Mouse (Mus musculus): ENCODE measurements at regions not wholly inside any gene's neighbourhood (a gene's known extent, or its start where the extent isn't known, plus 50 kb on each side); places are given as distances from the start of the nearest gene placed in this dataset.

DNA sequence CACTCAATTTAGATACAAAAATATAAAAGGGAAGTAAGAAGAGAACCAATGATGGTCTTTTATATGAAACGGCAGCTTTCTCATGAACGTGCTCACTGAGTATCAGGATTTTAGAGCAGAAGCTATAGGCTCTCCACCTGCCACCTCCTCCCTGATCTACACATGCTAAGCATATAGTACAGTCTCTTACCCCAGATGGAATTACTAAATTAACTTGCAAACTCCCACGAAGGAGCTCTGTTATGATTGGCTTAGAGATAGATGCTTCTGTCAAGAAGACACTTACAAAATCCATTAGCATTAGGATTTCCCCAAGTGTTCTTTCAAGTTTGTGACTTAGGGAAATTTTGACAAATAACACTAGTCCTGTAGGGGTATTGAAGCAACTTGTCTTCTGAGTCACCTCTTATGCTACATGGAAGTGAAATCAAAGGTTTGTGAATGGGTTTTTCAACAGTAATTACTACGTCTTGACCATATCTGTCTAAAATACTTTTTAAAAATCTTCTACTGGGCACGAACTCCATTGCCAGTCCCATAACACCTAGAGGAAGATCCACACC lies 60.6 kb downstream of the Crygs start:
- 87% methylated on average over 5 of the region's 5 CpGs for WGBS
- Histone ChIP-seq H3K27ac (ENCODE audit: low read length) (no peak overlapping the region), H3K4me3 (replicated peaks; ENCODE audit: low read length) (no peak overlapping the region), H3K36me3 (ENCODE audit: control insufficient read depth, insufficient read depth) (no peaks in the 10 kb centered on the region), H3K9ac (replicated peaks; ENCODE audit: low read depth, low read length) (no peak overlapping the region), H3K4me2 (ENCODE audit: low read length) (no peak overlapping the region), H3K9me3 (ENCODE audit: control insufficient read depth, low read length) (no peaks in the 10 kb centered on the region), H3K27me3 (replicated peaks; ENCODE audit: control insufficient read depth, insufficient read depth, low read length) (no peaks in the 10 kb centered on the region), H3K4me1 (replicated peaks; ENCODE audit: control insufficient read depth, insufficient read depth, low read length) (no peaks in the 10 kb centered on the region)
- no peak for ATAC-seq

DNA sequence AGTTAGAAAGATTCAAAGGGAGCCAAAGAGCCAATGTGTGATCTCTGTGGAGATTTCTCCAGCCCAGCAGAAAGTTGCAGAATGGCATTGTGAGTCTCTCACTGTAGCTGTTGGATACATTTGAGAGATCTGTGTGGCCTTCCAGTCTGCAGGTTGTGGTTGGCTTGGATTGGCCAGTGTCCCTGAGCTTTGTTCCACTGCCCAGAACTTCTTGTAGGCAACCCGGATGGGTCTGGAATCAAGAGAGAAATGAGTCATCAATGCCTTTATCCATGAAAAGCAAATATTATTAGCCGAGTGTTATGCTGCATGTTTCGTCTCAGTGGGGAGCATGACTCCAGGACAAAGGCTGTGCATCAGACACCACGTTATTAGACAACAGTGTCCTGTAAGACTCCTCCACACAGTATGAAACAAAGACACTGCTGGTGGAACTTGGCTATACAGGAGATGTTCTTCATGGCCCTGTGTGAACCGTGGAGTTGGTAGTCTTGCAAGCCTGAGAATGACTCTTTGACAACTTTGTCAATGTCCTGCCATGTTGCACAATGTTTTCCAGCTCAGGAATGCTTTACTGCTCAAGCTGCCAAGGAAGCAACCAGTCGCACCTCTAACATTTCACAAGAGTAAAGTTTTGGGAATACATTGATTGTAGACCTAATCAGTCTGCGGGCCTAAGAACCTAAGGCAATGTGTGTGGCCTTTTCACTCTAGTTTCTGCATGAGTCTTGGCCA lies 67.1 kb downstream of the Crygs start:
- Histone ChIP-seq H3K4me1 (replicated peaks; ENCODE audit: control insufficient read depth, insufficient read depth, low read length) (no peaks in the 10 kb centered on the region), H3K27me3 (replicated peaks; ENCODE audit: control insufficient read depth, insufficient read depth, low read length) (no peaks in the 10 kb centered on the region), H3K4me3 (replicated peaks; ENCODE audit: low read length) (no peak overlapping the region), H3K9me3 (ENCODE audit: control insufficient read depth, low read length) (no peaks in the 10 kb centered on the region), H3K36me3 (ENCODE audit: control insufficient read depth, insufficient read depth) (no peaks in the 10 kb centered on the region), H3K27ac (ENCODE audit: low read length) (no peak overlapping the region), H3K4me2 (ENCODE audit: low read length) (no peak overlapping the region), H3K9ac (replicated peaks; ENCODE audit: low read depth, low read length) (no peak overlapping the region)
- WGBS, result 86% methylated on average over 7 of the region's 7 CpGs
- ATAC-seq, result no peak

DNA sequence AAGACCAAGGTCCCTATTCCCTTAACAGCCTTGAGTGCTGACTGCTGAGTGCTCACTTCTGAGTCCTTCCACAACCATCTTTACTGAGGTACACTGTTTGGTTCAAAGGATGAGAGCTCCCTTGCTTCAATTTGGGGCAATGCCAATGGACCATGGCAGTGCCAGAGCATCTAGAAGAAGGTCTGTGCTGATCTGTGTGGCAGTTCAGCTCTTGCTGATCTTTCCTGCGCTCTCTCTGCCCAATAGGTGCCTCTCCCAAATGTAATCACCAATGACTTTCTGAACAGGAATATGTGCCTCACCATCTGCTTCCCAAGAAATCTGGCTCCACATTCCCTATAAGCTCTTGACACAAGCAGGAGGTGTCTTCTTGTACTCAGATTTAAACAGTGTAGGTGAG lies 67.9 kb downstream of the Crygs start:
- no peak overlapping the region for H3K27ac ChIP-seq (ENCODE audit: low read length)
- 84% methylated on average over 1 of the region's 1 CpGs for WGBS
- no peaks in the 10 kb centered on the region for H3K36me3 ChIP-seq (ENCODE audit: control insufficient read depth, insufficient read depth)
- no peak for ATAC-seq
- H3K27me3 ChIP-seq (replicated peaks; ENCODE audit: control insufficient read depth, insufficient read depth, low read length), result no peaks in the 10 kb centered on the region
- no peak overlapping the region for H3K9ac ChIP-seq (replicated peaks; ENCODE audit: low read depth, low read length)
- no peak overlapping the region for H3K4me2 ChIP-seq (ENCODE audit: low read length)
- H3K9me3 ChIP-seq (ENCODE audit: control insufficient read depth, low read length), result no peaks in the 10 kb centered on the region
- H3K4me1 ChIP-seq (replicated peaks; ENCODE audit: control insufficient read depth, insufficient read depth, low read length), result no peaks in the 10 kb centered on the region
- H3K4me3 ChIP-seq (replicated peaks; ENCODE audit: low read length), result no peak overlapping the region

DNA sequence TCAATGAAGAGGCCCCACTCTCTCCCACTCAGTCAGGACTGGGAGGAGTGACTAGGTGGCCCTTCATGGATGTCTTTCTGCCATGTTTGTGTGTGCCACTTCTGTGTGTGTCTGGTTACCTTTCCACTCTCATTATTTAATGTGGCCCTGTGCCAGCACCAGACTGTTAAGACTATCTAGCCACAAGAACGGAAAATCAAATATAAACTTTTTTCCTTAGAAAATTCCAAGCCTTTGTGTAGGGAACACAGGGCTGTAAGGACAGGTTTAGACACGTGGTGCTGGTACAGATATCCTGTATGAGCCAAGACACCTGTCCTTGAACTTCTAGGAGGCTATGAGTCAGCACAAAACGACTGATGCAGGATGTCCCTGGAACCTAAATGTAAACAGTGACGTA lies 69.9 kb downstream of the Crygs start:
- Histone ChIP-seq H3K4me3 (replicated peaks; ENCODE audit: low read length) (no peak overlapping the region), H3K4me2 (ENCODE audit: low read length) (no peak overlapping the region), H3K27me3 (replicated peaks; ENCODE audit: control insufficient read depth, insufficient read depth, low read length) (no peaks in the 10 kb centered on the region), H3K27ac (ENCODE audit: low read length) (no peak overlapping the region), H3K9ac (replicated peaks; ENCODE audit: low read depth, low read length) (no peak overlapping the region), H3K4me1 (replicated peaks; ENCODE audit: control insufficient read depth, insufficient read depth, low read length) (no peaks in the 10 kb centered on the region), H3K9me3 (ENCODE audit: control insufficient read depth, low read length) (no peaks in the 10 kb centered on the region), H3K36me3 (ENCODE audit: control insufficient read depth, insufficient read depth) (no peaks in the 10 kb centered on the region)
- 74% methylated on average over 4 of the region's 4 CpGs for WGBS
- no peak for ATAC-seq

DNA sequence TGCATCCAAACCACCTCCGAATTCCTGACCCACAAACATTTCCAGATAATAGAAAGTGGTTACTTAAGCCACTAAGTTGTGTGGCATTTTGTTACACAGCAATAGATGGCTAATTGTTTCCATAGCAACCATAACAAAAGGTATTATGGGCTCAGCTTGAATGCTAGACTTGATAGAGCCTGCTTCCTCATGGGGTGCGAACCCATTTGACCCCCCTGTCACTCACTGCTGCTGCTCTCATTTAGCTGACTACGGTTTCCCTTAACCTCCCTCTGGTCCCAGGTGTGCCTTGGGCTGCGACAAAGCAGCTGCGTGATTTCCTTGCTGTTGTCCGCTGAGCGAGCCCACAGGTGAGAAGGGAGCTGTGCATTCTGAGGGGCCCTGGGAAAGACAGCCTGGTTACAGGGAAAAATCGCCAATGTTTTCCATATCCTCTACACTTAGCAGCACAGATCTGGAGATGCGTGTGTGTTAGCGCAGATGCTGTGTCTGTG lies 76.8 kb downstream of the Crygs start:
- no peak overlapping the region for H3K27ac ChIP-seq (ENCODE audit: low read length)
- H3K4me2 ChIP-seq (ENCODE audit: low read length), result no peak overlapping the region
- H3K27me3 ChIP-seq (replicated peaks; ENCODE audit: control insufficient read depth, insufficient read depth, low read length), result no peaks in the 10 kb centered on the region; the same call in 1 of the 2 replicates
- no peak overlapping the region for H3K9ac ChIP-seq (replicated peaks; ENCODE audit: low read depth, low read length)
- H3K36me3 ChIP-seq (ENCODE audit: control insufficient read depth, insufficient read depth), result no peaks in the 10 kb centered on the region
- no peak overlapping the region for H3K4me3 ChIP-seq (replicated peaks; ENCODE audit: low read length)
- no peaks in the 10 kb centered on the region for H3K9me3 ChIP-seq (ENCODE audit: control insufficient read depth, low read length)
- H3K4me1 ChIP-seq (replicated peaks; ENCODE audit: control insufficient read depth, insufficient read depth, low read length), result no peaks in the 10 kb centered on the region; the same call in 1 of the 2 replicates
- WGBS, result 27% methylated on average over 10 of the region's 10 CpGs
- ATAC-seq, result peak; percentile 31; the same call in 1 of the 2 replicates

DNA sequence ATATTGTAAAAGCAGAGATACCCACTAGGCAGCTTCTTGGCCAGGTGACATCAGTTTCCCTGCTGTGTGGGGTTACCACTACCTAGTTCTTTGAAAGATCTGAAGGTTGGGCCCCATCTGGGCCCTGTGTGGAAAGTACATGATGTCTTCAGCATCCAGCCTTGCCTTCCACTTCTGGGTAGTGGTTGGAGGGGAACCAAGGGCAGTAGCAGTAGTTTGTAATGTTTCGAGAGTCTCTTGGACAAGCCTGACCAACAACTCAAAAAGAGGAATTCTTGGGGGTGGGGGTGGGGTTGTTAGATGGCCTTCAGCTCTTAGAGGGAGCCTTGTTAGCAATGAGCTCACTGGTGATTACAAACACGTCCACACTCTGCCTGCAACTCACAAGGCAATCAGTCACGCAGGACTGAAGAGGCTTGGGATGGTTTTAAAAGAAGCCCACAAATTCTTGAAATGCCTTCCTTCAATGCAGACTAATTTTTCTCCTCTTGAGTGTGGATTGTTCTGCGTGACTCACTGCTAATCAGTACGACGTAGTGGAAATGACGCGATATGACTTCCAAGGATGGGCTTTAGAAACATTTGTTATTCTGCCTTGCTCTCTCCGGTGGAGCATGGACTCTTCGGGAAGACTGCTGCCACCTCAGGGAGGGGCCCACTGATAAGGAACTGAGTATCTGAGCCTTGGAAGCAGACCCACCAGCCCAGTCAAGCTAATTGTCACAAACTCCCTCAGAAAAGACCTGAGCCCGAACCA lies 76.9 kb upstream of the Dgkg start:
- H3K36me3 ChIP-seq (ENCODE audit: control insufficient read depth, insufficient read depth), result no peaks in the 10 kb centered on the region
- WGBS, result 28% methylated on average over 11 of the region's 11 CpGs
- H3K9me3 ChIP-seq (ENCODE audit: control insufficient read depth, low read length), result no peaks in the 10 kb centered on the region
- H3K4me1 ChIP-seq (replicated peaks; ENCODE audit: control insufficient read depth, insufficient read depth, low read length), result no peaks in the 10 kb centered on the region; the same call in 1 of the 2 replicates
- ATAC-seq, result peak; percentile 40; the same call in 1 of the 2 replicates
- no peak overlapping the region for H3K27ac ChIP-seq (ENCODE audit: low read length)
- no peaks in the 10 kb centered on the region; the same call in 1 of the 2 replicates for H3K27me3 ChIP-seq (replicated peaks; ENCODE audit: control insufficient read depth, insufficient read depth, low read length)
- H3K9ac ChIP-seq (replicated peaks; ENCODE audit: low read depth, low read length), result no peak overlapping the region
- H3K4me3 ChIP-seq (replicated peaks; ENCODE audit: low read length), result no peak overlapping the region
- no peak overlapping the region for H3K4me2 ChIP-seq (ENCODE audit: low read length)

DNA sequence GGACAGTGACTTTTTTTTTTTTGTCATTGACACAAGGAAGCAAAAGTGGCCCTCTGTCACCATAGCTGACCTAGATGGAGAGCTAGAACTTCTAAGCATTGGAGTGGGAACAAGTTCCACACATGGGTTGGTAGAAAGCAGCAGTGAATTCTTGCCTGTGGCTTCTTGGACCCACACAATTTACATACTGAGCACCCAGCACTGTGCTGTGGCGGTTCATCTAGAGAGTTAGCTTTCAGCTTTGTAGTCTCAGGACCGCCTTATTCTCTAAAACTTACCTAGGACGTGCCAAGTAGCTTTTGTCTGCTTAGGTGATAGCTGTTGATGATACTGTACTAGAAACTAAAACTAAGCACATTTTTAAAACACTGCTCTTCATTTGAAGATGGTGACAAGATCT lies 72.1 kb upstream of the Dgkg start:
- Histone ChIP-seq H3K27me3 (replicated peaks; ENCODE audit: control insufficient read depth, insufficient read depth, low read length) (no peaks in the 10 kb centered on the region; the same call in 1 of the 2 replicates), H3K4me1 (replicated peaks; ENCODE audit: control insufficient read depth, insufficient read depth, low read length) (no peaks in the 10 kb centered on the region), H3K27ac (ENCODE audit: low read length) (no peak overlapping the region), H3K4me2 (ENCODE audit: low read length) (no peak overlapping the region), H3K9me3 (ENCODE audit: control insufficient read depth, low read length) (no peaks in the 10 kb centered on the region), H3K4me3 (replicated peaks; ENCODE audit: low read length) (no peak overlapping the region), H3K36me3 (ENCODE audit: control insufficient read depth, insufficient read depth) (no peaks in the 10 kb centered on the region), H3K9ac (replicated peaks; ENCODE audit: low read depth, low read length) (no peak overlapping the region)
- no peak for ATAC-seq
- WGBS, result 79% methylated on average over 3 of the region's 3 CpGs

DNA sequence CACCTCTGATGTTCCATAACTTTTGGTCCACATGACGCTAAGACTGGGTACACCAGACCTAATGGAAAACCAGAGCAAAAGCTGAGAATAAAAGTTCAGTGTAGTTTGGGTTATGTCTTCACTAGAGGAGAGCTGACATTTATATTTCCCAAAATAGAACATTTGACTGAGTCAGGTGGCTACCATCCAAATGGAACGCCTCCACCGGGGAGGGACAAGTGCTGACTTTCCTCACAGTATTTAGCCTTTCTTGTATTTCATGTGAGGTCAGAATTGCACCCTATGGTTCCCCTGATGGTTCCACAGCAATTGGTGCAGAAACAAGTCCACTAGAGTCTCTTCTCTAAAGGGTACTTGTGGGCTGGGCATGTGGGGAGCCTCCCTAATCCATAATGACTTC lies 68.2 kb upstream of the Dgkg start:
- no peak for ATAC-seq
- no peaks in the 10 kb centered on the region for H3K27me3 ChIP-seq (replicated peaks; ENCODE audit: control insufficient read depth, insufficient read depth, low read length)
- no peak overlapping the region for H3K27ac ChIP-seq (ENCODE audit: low read length)
- no peaks in the 10 kb centered on the region for H3K4me1 ChIP-seq (replicated peaks; ENCODE audit: control insufficient read depth, insufficient read depth, low read length)
- no peaks in the 10 kb centered on the region for H3K36me3 ChIP-seq (ENCODE audit: control insufficient read depth, insufficient read depth)
- 96% methylated on average over 3 of the region's 3 CpGs for WGBS
- no peak overlapping the region for H3K9ac ChIP-seq (replicated peaks; ENCODE audit: low read depth, low read length)
- H3K4me3 ChIP-seq (replicated peaks; ENCODE audit: low read length), result no peak overlapping the region
- no peak overlapping the region for H3K4me2 ChIP-seq (ENCODE audit: low read length)
- H3K9me3 ChIP-seq (ENCODE audit: control insufficient read depth, low read length), result no peaks in the 10 kb centered on the region

DNA sequence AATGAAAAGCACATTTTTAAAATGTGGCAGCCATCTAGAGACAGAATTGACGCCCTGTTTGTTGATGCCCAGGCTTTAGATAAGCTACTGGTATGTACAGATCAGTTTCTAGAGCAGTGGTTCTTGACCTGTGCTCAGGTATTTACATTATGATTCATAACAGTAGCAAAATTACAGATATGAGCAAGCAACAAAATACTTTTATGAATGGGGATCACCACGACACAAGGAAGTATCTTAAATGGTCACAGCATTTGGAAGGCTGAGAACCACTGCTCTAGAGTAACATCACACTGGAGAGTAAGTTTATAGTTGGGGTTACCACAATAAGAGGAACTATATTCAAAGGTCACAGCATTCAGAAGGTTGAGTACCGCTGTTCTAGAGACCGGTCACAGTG lies 66.3 kb upstream of the Dgkg start:
- Histone ChIP-seq H3K9me3 (ENCODE audit: control insufficient read depth, low read length) (no peaks in the 10 kb centered on the region), H3K9ac (replicated peaks; ENCODE audit: low read depth, low read length) (no peak overlapping the region), H3K4me3 (replicated peaks; ENCODE audit: low read length) (no peak overlapping the region), H3K4me1 (replicated peaks; ENCODE audit: control insufficient read depth, insufficient read depth, low read length) (no peaks in the 10 kb centered on the region), H3K4me2 (ENCODE audit: low read length) (no peak overlapping the region), H3K27ac (ENCODE audit: low read length) (no peak overlapping the region), H3K36me3 (ENCODE audit: control insufficient read depth, insufficient read depth) (no peaks in the 10 kb centered on the region), H3K27me3 (replicated peaks; ENCODE audit: control insufficient read depth, insufficient read depth, low read length) (no peaks in the 10 kb centered on the region)
- no peak for ATAC-seq
- WGBS, result 90% methylated on average over 4 of the region's 4 CpGs

Measured in forebrain, embryonic 16.5 days (tissue).